Mouse (Mus musculus) erythroid progenitor cell, adult 5-6 weeks (primary cell): ENCODE data around the gene AU021092. TPM values are rescaled to one million over a fixed set of nuclear protein-coding genes. Genes with fewer than 3 reads are reported as not detected.
A peak's percentile ranks its signal among the peaks of the same experiment; 100 is the strongest.

Experiments
- ATAC-seq: replicated peaks from 2 replicates; pipeline ENCODE4 v1.8.0; 2016; ENCODE audit warnings: moderate number of reproducible peaks, mild to moderate bottlenecking, moderate TSS enrichment, inconsistent platforms; ENCODE audit not compliant: poor library complexity, low FRiP score, severe bottlenecking
- total RNA-seq, 2 experiments: library from RNA; stranded (forward) in 1 of 2; stranded (reverse) in 1 of 2; fragments of 150-400 nt in 1 of 2; fragments of 186-747, 209-891 nt in 1 of 2; gene quantifications; 2 replicates each; pipeline versions ENCODE4 v1.2.3 to v1.2.4; 2015 to 2017; ENCODE audit warnings: low replicate concordance in 2 of 2

Gene AU021092
- total RNA-seq, 2 experiments from 2014 or later: not detected

GRCm38 (mm10) chr16:5217341-5218133, 4.6 kb downstream of the AU021092 start:
- no peak for ATAC-seq

GRCm38 (mm10) chr16:5216686-5217085, 5.4 kb downstream of the AU021092 start:
- ATAC-seq: no peak

- no peak for ATAC-seq
These were observed 8.0 kb downstream of the AU021092 start for GRCm38 (mm10) chr16:5214126-5214525.

GRCm38 (mm10) chr16:5212150-5212549, 9.9 kb downstream of the AU021092 start:
- ATAC-seq: no peak

GRCm38 (mm10) chr16:5210365-5210764, 11.7 kb downstream of the AU021092 start:
- no peak for ATAC-seq

- ATAC-seq: no peak
These were observed 16.0 kb downstream of the AU021092 start for GRCm38 (mm10) chr16:5206051-5206450.

- no peak for ATAC-seq
These were observed 16.6 kb downstream of the AU021092 start for GRCm38 (mm10) chr16:5205431-5205970.

GRCm38 (mm10) chr16:5203668-5204433, 18.2 kb downstream of the AU021092 start, which contains the start of gene Nagpa:
Gene Nagpa (minus strand): TSS chr16:5204012.
- peak; percentile 72 for ATAC-seq

- ATAC-seq: no peak
These were observed 18.9 kb downstream of the AU021092 start for GRCm38 (mm10) chr16:5203200-5203599.

- ATAC-seq: no peak
These were observed 19.4 kb downstream of the AU021092 start for GRCm38 (mm10) chr16:5202681-5203080.

- ATAC-seq: peak; percentile 53; the same call in 1 of the 2 replicates
These were observed 27.0 kb downstream of the AU021092 start for GRCm38 (mm10) chr16:5195080-5195479.

- no peak for ATAC-seq
These were observed 35.9 kb downstream of the AU021092 start for GRCm38 (mm10) chr16:5186234-5186633.

- ATAC-seq: no peak
These were observed 36.4 kb downstream of the AU021092 start for GRCm38 (mm10) chr16:5185691-5186090.

GRCm38 (mm10) chr16:5184956-5185355, 37.1 kb downstream of the AU021092 start:
- no peak for ATAC-seq

GRCm38 (mm10) chr16:5184101-5184500, 38.0 kb downstream of the AU021092 start:
- no peak for ATAC-seq

GRCm38 (mm10) chr16:5183310-5183975, 38.7 kb downstream of the AU021092 start:
- no peak for ATAC-seq

- no peak for ATAC-seq
These were observed 49.5 kb downstream of the AU021092 start for GRCm38 (mm10) chr16:5172636-5173035.

GRCm38 (mm10) chr16:5168829-5169228, 53.3 kb downstream of the AU021092 start:
- ATAC-seq: no peak

- ATAC-seq: no peak
These were observed 54.1 kb downstream of the AU021092 start for GRCm38 (mm10) chr16:5168038-5168437.

GRCm38 (mm10) chr16:5164327-5164726, 57.8 kb downstream of the AU021092 start:
- no peak for ATAC-seq
